Mouse (Mus musculus) midbrain, embryonic 14.5 days (tissue): Measurements from ENCODE around the gene Pxylp1. TPM values are rescaled to one million over a fixed set of nuclear protein-coding genes. Genes with fewer than 3 reads are reported as not detected.

Experiments
- polyA plus RNA-seq: library from polyadenylated mRNA; unstranded; fragments of >200 nt; fragmentation: Nextera tagmentation; extraction: Ambion mirVana; gene quantifications from 2 replicates; pipeline ENCODE4 v1.2.1, GENCODE M21; 2014

Pxylp1 gene
- polyA plus RNA-seq, 1 experiment from 2014 or later: 66.1 TPM

Other genes with a start within 250 kb of the Pxylp1 start
- 50.5 and 55.1 TPM in 2 replicates for gene Zbtb38, start 139.8 kb downstream of the Pxylp1 start, polyA plus RNA-seq
- gene Spsb4, start 126.2 kb upstream of the Pxylp1 start, polyA plus RNA-seq: 33.9 and 38.5 TPM in 2 replicates
- 81.6 and 100.0 TPM in 2 replicates for gene Slc25a36, start 218.5 kb upstream of the Pxylp1 start, polyA plus RNA-seq